8 mouse cellular contexts compared by ENCODE assay signal in the genomic region with DNA sequence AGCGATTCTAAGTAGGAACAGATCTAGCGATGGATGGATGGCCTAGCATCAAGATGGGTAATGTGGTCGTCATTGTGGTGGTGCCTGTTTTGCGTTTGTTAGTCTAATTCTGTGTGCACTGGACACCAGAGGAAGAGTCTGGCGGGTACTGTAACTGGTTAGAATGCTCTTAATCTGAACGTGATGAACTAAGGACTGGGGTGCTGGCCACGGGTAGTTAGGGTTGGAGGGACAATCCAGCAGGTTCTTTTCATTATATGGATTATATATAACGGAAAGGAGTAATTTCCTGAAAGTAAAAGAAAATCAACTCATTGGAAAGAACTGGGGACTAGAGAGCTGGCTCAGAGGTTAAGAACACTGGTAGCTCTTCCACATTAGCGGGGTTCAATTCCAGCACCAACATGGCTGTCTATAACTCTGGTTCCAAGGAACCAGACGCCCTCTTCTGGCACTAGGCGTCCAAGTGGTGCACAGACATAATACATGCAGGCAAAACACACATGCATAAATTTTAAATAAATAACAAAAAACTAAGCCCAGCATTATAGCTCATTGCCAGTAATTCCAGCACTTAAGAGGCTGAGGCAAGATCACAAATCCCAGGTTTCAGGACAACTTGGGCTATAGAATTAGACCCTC. TPM values are rescaled to one million over a fixed set of nuclear protein-coding genes. Genes with fewer than 3 reads are reported as not detected.
DNase-seq lines count a peak whose midpoint lies in the region; ATAC-seq lines count a peak whose summit lies in the region.

No protein-coding gene starts in this region.

- H3K4me3 ChIP-seq in heart, embryonic 14.5 days (ENCODE audit: control insufficient read depth in 1 of 2, insufficient read depth in 1 of 2, low read depth in 1 of 2, low read length in 2 of 2), result peak overlapping the region; percentile 75 to 93
- H3K4me3 ChIP-seq in midbrain, embryonic 15.5 days, result peak overlapping the region; percentile 92

- peak; percentile 52 for DNase-seq in adrenal gland, adult 2 months
- no peak for DNase-seq in adrenal gland, adult 8-10 months
- peak; percentile 35 to 43 for DNase-seq in B cell, adult 2 months
- DNase-seq in c-Kit-positive CD71-positive TER-119-negative erythroid progenitor cells, embryonic 14.5 days (ENCODE audit: low read depth), result peak; percentile 63
- peak; percentile 34 to 46 for DNase-seq in layer of hippocampus, postnatal 10 days (ENCODE audit: low spot score in 2 of 2)
- DNase-seq in urinary bladder, adult 18-20 months (ENCODE audit: low spot score in 2 of 2), result no peak

- H3K4me2 ChIP-seq in heart, embryonic 14.5 days (ENCODE audit: low read length), result peak overlapping the region; percentile 84
- H3K4me2 ChIP-seq in midbrain, embryonic 15.5 days, result peak overlapping the region; percentile 64

- H3K9ac ChIP-seq in heart, embryonic 14.5 days (ENCODE audit: low read length), result peak overlapping the region; percentile 88
- peak overlapping the region; percentile 87 for H3K9ac ChIP-seq in midbrain, embryonic 15.5 days

- no peaks in the 10 kb centered on the region for H3K27me3 ChIP-seq in heart, embryonic 14.5 days (ENCODE audit: control insufficient read depth, insufficient read depth, low read length)
- H3K27me3 ChIP-seq in midbrain, embryonic 15.5 days (replicated peaks), result no peaks in the 10 kb centered on the region

- H3K9me3 ChIP-seq in heart, embryonic 14.5 days (ENCODE audit: control insufficient read depth, low read length), result no peaks in the 10 kb centered on the region
- H3K9me3 ChIP-seq in midbrain, embryonic 15.5 days, result no peaks in the 10 kb centered on the region

- peaks cover 5 to 21% of the 10 kb centered on the region in 2 experiments; a peak in 3 of 4 replicates for H3K4me1 ChIP-seq in heart, embryonic 14.5 days (ENCODE audit: control insufficient read depth in 2 of 2, insufficient read depth in 2 of 2, low read length in 2 of 2)
- H3K4me1 ChIP-seq in midbrain, embryonic 15.5 days, result peaks cover 25% of the 10 kb centered on the region

- H3K27ac ChIP-seq in heart, embryonic 14.5 days (replicated peaks in 1 of 2; ENCODE audit: control insufficient read depth in 1 of 2, insufficient read depth in 1 of 2, low read depth in 2 of 2, low read length in 2 of 2), result peak overlapping the region; percentile 83 to 92
- H3K27ac ChIP-seq in midbrain, embryonic 15.5 days, result peak overlapping the region; percentile 96

- ATAC-seq in heart, embryonic 14.5 days (ENCODE audit: insufficient number of reproducible peaks, insufficient read depth, low FRiP score, low read depth), result no peak
- peak; percentile 43 for ATAC-seq in midbrain, embryonic 15.5 days (replicated peaks)

- 18% methylated on average over 11 of the region's 11 CpGs for WGBS in heart, embryonic 14.5 days
- 10% methylated on average over 11 of the region's 11 CpGs for WGBS in midbrain, embryonic 15.5 days

- H3K36me3 ChIP-seq in heart, embryonic 14.5 days (ENCODE audit: control insufficient read depth, insufficient read depth, low read length), result no peaks in the 10 kb centered on the region
- H3K36me3 ChIP-seq in midbrain, embryonic 15.5 days (replicated peaks), result no peaks in the 10 kb centered on the region

RNA-seq across cellular contexts. Expression of a gene that starts 0.9 kb away (rescaled TPM):
- 100 to 1,000 TPM; 105 TPM for total RNA-seq in adrenal gland, adult 2 months (2021)
- polyA plus RNA-seq in adrenal gland, adult 2 months (2012; rRNA removed), result 174 and 197 TPM in 2 replicates
- 100 to 1,000 TPM in 3 of 4 experiments, 10 to 100 TPM in 1; 93.5 to 125 (median 105) TPM for total RNA-seq in adrenal gland, adult 8-10 months (2022)
- 85.4 and 91.1 TPM in 2 replicates for polyA plus RNA-seq in heart, embryonic 14.5 days (2014; fragmentation: Nextera tagmentation; extraction: Ambion mirVana)
- 100 to 1,000 TPM; 102 to 107 TPM for total RNA-seq in layer of hippocampus, postnatal 10 days (2021)
- polyA plus RNA-seq in midbrain, embryonic 15.5 days (2015; fragmentation: Nextera tagmentation; extraction: Ambion mirVana), result 191 and 200 TPM in 2 replicates

RNA-seq across cellular contexts. Expression of a gene that starts 19.2 kb away (rescaled TPM):
- total RNA-seq in adrenal gland, adult 2 months (2021), result 10 to 100 TPM; 78.2 to 84.9 TPM
- 180 and 229 TPM in 2 replicates for polyA plus RNA-seq in adrenal gland, adult 2 months (2012; rRNA removed)
- total RNA-seq in adrenal gland, adult 8-10 months (2022), result 100 to 1,000 TPM in 2 of 4 experiments, 10 to 100 TPM in 2; 85.7 to 104 (median 96.6) TPM
- 124 and 125 TPM in 2 replicates for polyA plus RNA-seq in heart, embryonic 14.5 days (2014; fragmentation: Nextera tagmentation; extraction: Ambion mirVana)
- 10 to 100 TPM; 76.3 to 76.6 TPM for total RNA-seq in layer of hippocampus, postnatal 10 days (2021)
- 169 and 177 TPM in 2 replicates for polyA plus RNA-seq in midbrain, embryonic 15.5 days (2015; fragmentation: Nextera tagmentation; extraction: Ambion mirVana)

RNA-seq across cellular contexts. Expression of a gene that starts 19.3 kb away (rescaled TPM):
- total RNA-seq in adrenal gland, adult 2 months (2021), result 10 to 100 TPM; 28.5 to 29.5 TPM
- 75.5 and 77.8 TPM in 2 replicates for polyA plus RNA-seq in adrenal gland, adult 2 months (2012; rRNA removed)
- total RNA-seq in adrenal gland, adult 8-10 months (2022), result 10 to 100 TPM; 23.8 to 41.1 (median 37.2) TPM
- 3.3 and 4.3 TPM in 2 replicates for polyA plus RNA-seq in heart, embryonic 14.5 days (2014; fragmentation: Nextera tagmentation; extraction: Ambion mirVana)
- total RNA-seq in layer of hippocampus, postnatal 10 days (2021), result 10 to 100 TPM; 28.9 to 33.1 TPM
- polyA plus RNA-seq in midbrain, embryonic 15.5 days (2015; fragmentation: Nextera tagmentation; extraction: Ambion mirVana), result 17.0 and 19.4 TPM in 2 replicates

RNA-seq across cellular contexts. Expression of a gene that starts 19.6 kb away (rescaled TPM):
- total RNA-seq in adrenal gland, adult 2 months (2021), result not detected
- 3.7 and 3.9 TPM in 2 replicates for polyA plus RNA-seq in adrenal gland, adult 2 months (2012; rRNA removed)
- total RNA-seq in adrenal gland, adult 8-10 months (2022), result under 1 TPM in 3 of 4 experiments, not detected in 1; 0.56 to 0.81 (median 0.59) TPM
- 0.41 and 1.1 TPM in 2 replicates for polyA plus RNA-seq in heart, embryonic 14.5 days (2014; fragmentation: Nextera tagmentation; extraction: Ambion mirVana)
- total RNA-seq in layer of hippocampus, postnatal 10 days (2021), result not detected
- 0.45 and 0.69 TPM in 2 replicates for polyA plus RNA-seq in midbrain, embryonic 15.5 days (2015; fragmentation: Nextera tagmentation; extraction: Ambion mirVana)

RNA-seq across cellular contexts. Expression of a gene that starts 28.2 kb away (rescaled TPM):
- total RNA-seq in adrenal gland, adult 2 months (2021), result 10 to 100 TPM; 39.5 to 45.7 TPM
- polyA plus RNA-seq in adrenal gland, adult 2 months (2012; rRNA removed), result 26.8 and 35.7 TPM in 2 replicates
- total RNA-seq in adrenal gland, adult 8-10 months (2022), result 10 to 100 TPM; 34.5 to 44.5 (median 38.9) TPM
- polyA plus RNA-seq in heart, embryonic 14.5 days (2014; fragmentation: Nextera tagmentation; extraction: Ambion mirVana), result 50.7 and 52.5 TPM in 2 replicates
- 10 to 100 TPM; 53.0 to 62.7 TPM for total RNA-seq in layer of hippocampus, postnatal 10 days (2021)
- 85.0 and 92.1 TPM in 2 replicates for polyA plus RNA-seq in midbrain, embryonic 15.5 days (2015; fragmentation: Nextera tagmentation; extraction: Ambion mirVana)

Comparison
In these comparisons a context has a peak if more than half of its experiments do, and no peak if none do; other contexts are left out.
1. DNase-seq: peak in adrenal gland, adult 2 months (single experiment), B cell, adult 2 months (2 of 2), c-Kit-positive CD71-positive TER-119-negative erythroid progenitor cells, embryonic 14.5 days (single experiment) and layer of hippocampus, postnatal 10 days (2 of 2); none in adrenal gland, adult 8-10 months (single experiment) and urinary bladder, adult 18-20 months (0 of 2).